Mouse (Mus musculus) CH12.LX (cell line): ENCODE results near the gene Aplp2. TPM values are rescaled to one million over a fixed set of nuclear protein-coding genes. Genes with fewer than 3 reads are reported as not detected.

Experiments
- DNase-seq: peaks from one replicate; pipeline ENCODE4 v3.0.0-alpha.2; 2013; ENCODE audit errors: extremely low read depth
- H3K27ac ChIP-seq: 2 replicates; pipeline ENCODE4 v1.5.1; 2012; ENCODE audit warnings: low read depth, mild to moderate bottlenecking, control low read depth, moderate library complexity; ENCODE audit not compliant: insufficient read depth
- H3K27me3 ChIP-seq: replicated peaks from 2 replicates; pipeline ENCODE3; 2012; ENCODE audit warnings: inconsistent platforms
- H3K36me3 ChIP-seq, 2 experiments: replicated peaks in 1 of 2; 2 replicates each; pipeline versions ENCODE3 to v1.6.1; 2012; ENCODE audit warnings: inconsistent platforms in 1 of 2, low read length in 1 of 2, mild to moderate bottlenecking in 1 of 2, mixed read lengths in 1 of 2, moderate library complexity in 1 of 2; ENCODE audit not compliant: control insufficient read depth in 1 of 2, insufficient read depth in 1 of 2
- H3K4me1 ChIP-seq, 2 experiments: 2 replicates each; pipeline ENCODE4 v1.6.1; 2012; ENCODE audit warnings: inconsistent platforms in 1 of 2, moderate library complexity in 1 of 2; ENCODE audit not compliant: insufficient read depth in 2 of 2, control insufficient read depth in 1 of 2
- H3K4me2 ChIP-seq: 2 replicates; pipeline ENCODE4 v1.6.1; 2012; ENCODE audit warnings: low read depth, mild to moderate bottlenecking, control low read depth; ENCODE audit not compliant: poor library complexity, insufficient read depth, severe bottlenecking
- H3K4me3 ChIP-seq, 3 experiments: fragments of 150-350 bp in 1 of 3; sonication (generic) in 1 of 3; replicated peaks in 1 of 3; 2 replicates each; pipeline versions ENCODE3 to v1.5.1; 2011 to 2012; ENCODE audit warnings: low read depth in 2 of 3, low read length in 2 of 3, mild to moderate bottlenecking in 2 of 3, moderate library complexity in 2 of 3, control low read depth in 1 of 3, improper control_type of control experiment in 1 of 3, inconsistent platforms in 1 of 3, mixed read lengths in 1 of 3; ENCODE audit not compliant: poor library complexity in 1 of 3
- H3K79me2 ChIP-seq: replicated peaks from 2 replicates; pipeline ENCODE4 v1.6.1; 2012; ENCODE audit warnings: mild to moderate bottlenecking, moderate library complexity; ENCODE audit not compliant: control insufficient read depth, poor library complexity, insufficient read depth, severe bottlenecking; ENCODE audit errors: extremely low read depth
- H3K9ac ChIP-seq: 2 replicates; pipeline ENCODE4 v1.6.1; 2012; ENCODE audit warnings: low read depth, mild to moderate bottlenecking, control low read depth, moderate library complexity; ENCODE audit not compliant: insufficient read depth
- H3K9me3 ChIP-seq: replicated peaks from 2 replicates; pipeline ENCODE3; 2012; ENCODE audit warnings: low read length, inconsistent platforms, mixed read lengths
- BHLHE40 ChIP-seq: IDR thresholded peaks from 2 replicates; pipeline ENCODE4 v1.6.1; 2011; ENCODE audit warnings: mild to moderate bottlenecking, low read depth, low read length, improper control_type of control experiment
- CHD1 ChIP-seq: IDR thresholded peaks from 2 replicates; pipeline ENCODE4 v1.6.1; 2012; ENCODE audit warnings: low read depth, low read length, improper control_type of control experiment, inconsistent platforms
- CHD2 ChIP-seq: IDR thresholded peaks from 2 replicates; pipeline ENCODE4 v1.6.1; 2011; ENCODE audit warnings: low read length, improper control_type of control experiment
- CTCF ChIP-seq, 2 experiments: IDR thresholded peaks in 1 of 2; conservative IDR thresholded peaks in 1 of 2; 2 replicates each; pipeline ENCODE4 v1.5.1; 2011 to 2012; ENCODE audit warnings: low read depth in 2 of 2, low read length in 2 of 2, improper control_type of control experiment in 1 of 2, inconsistent platforms in 1 of 2, mild to moderate bottlenecking in 1 of 2, moderate library complexity in 1 of 2
- E2F4 ChIP-seq: IDR thresholded peaks from 2 replicates; pipeline ENCODE4 v1.6.1; 2011; ENCODE audit warnings: low read depth, low read length, improper control_type of control experiment; ENCODE audit not compliant: insufficient replicate concordance
- EP300 ChIP-seq: IDR thresholded peaks from 2 replicates; pipeline ENCODE4 v1.6.1; 2011; ENCODE audit warnings: low read length, improper control_type of control experiment
- GABPA ChIP-seq: IDR thresholded peaks from 2 replicates; pipeline ENCODE4 v1.6.1; 2012; ENCODE audit warnings: low read depth, low read length, improper control_type of control experiment, inconsistent platforms; ENCODE audit not compliant: insufficient replicate concordance
- HCFC1 ChIP-seq: IDR thresholded peaks from 2 replicates; pipeline ENCODE4 v1.6.1; 2012; ENCODE audit warnings: low read depth, mild to moderate bottlenecking, inconsistent platforms, low read length, improper control_type of control experiment
- IRF4 ChIP-seq: IDR thresholded peaks from 2 replicates; pipeline ENCODE4 v1.6.1; 2014; ENCODE audit warnings: low read depth, mild to moderate bottlenecking, inconsistent platforms, low read length, improper control_type of control experiment
- JUN ChIP-seq: IDR thresholded peaks from 2 replicates; pipeline ENCODE4 v1.6.1; 2011; ENCODE audit warnings: low read depth, mild to moderate bottlenecking, low read length, improper control_type of control experiment, moderate library complexity; ENCODE audit not compliant: insufficient read depth
- JUND ChIP-seq: conservative IDR thresholded peaks from 2 replicates; pipeline ENCODE4 v1.6.1; 2011; ENCODE audit warnings: low read depth, low read length, improper control_type of control experiment
- KAT2A ChIP-seq: IDR thresholded peaks from 2 replicates; pipeline ENCODE4 v1.6.1; 2012; ENCODE audit warnings: low read length, improper control_type of control experiment, inconsistent platforms; ENCODE audit not compliant: insufficient replicate concordance
- MAFK ChIP-seq: IDR thresholded peaks from 2 replicates; pipeline ENCODE4 v1.6.1; 2011; ENCODE audit warnings: low read length, improper control_type of control experiment; ENCODE audit not compliant: insufficient replicate concordance
- MAX ChIP-seq: IDR thresholded peaks from 2 replicates; pipeline ENCODE4 v1.6.1; 2011; ENCODE audit warnings: low read length, improper control_type of control experiment
- MAZ ChIP-seq: IDR thresholded peaks from 2 replicates; pipeline ENCODE4 v1.6.1; 2012; ENCODE audit warnings: low read depth, mild to moderate bottlenecking, inconsistent platforms, low read length, improper control_type of control experiment, moderate library complexity
- MEF2A ChIP-seq: IDR thresholded peaks from 2 replicates; pipeline ENCODE4 v1.6.1; 2014; ENCODE audit warnings: low read depth, mild to moderate bottlenecking, inconsistent platforms, low read length, improper control_type of control experiment, borderline replicate concordance
- MYC ChIP-seq: IDR thresholded peaks from 2 replicates; pipeline ENCODE4 v1.6.1; 2011; ENCODE audit warnings: low read depth, mild to moderate bottlenecking, improper control_type of control experiment, low read length
- NELFE ChIP-seq: IDR thresholded peaks from 2 replicates; pipeline ENCODE4 v1.6.1; 2011; ENCODE audit warnings: low read depth, low read length, improper control_type of control experiment
- NRF1 ChIP-seq: IDR thresholded peaks from 2 replicates; pipeline ENCODE4 v1.6.1; 2014; ENCODE audit warnings: low read depth, mild to moderate bottlenecking, inconsistent platforms, low read length, improper control_type of control experiment, moderate library complexity
- PAX5 ChIP-seq: IDR thresholded peaks from 2 replicates; pipeline ENCODE4 v1.6.1; 2012; ENCODE audit warnings: low read length, inconsistent platforms, mixed read lengths
- POLR2A ChIP-seq: IDR thresholded peaks from 2 replicates; pipeline ENCODE4 v1.6.1; 2011; ENCODE audit warnings: low read depth, mild to moderate bottlenecking, improper control_type of control experiment, low read length
- RCOR1 ChIP-seq: conservative IDR thresholded peaks from 2 replicates; pipeline ENCODE4 v1.6.1; 2012; ENCODE audit warnings: low read depth, mild to moderate bottlenecking, inconsistent platforms, low read length, improper control_type of control experiment
- SIN3A ChIP-seq: IDR thresholded peaks from 2 replicates; pipeline ENCODE4 v1.6.1; 2012; ENCODE audit warnings: low read length, improper control_type of control experiment, inconsistent platforms
- SMC3 ChIP-seq: IDR thresholded peaks from 2 replicates; pipeline ENCODE4 v1.6.1; 2011; ENCODE audit warnings: low read depth, low read length, improper control_type of control experiment
- TBP ChIP-seq: conservative IDR thresholded peaks from 2 replicates; pipeline ENCODE4 v1.6.1; 2011; ENCODE audit warnings: low read depth, low read length, improper control_type of control experiment
- TCF12 ChIP-seq: IDR thresholded peaks from 2 replicates; pipeline ENCODE4 v1.6.1; 2014; ENCODE audit warnings: low read depth, mild to moderate bottlenecking, inconsistent platforms, low read length, improper control_type of control experiment
- USF1 ChIP-seq: IDR thresholded peaks from 2 replicates; pipeline ENCODE4 v1.6.1; 2014; ENCODE audit warnings: low read depth, mild to moderate bottlenecking, inconsistent platforms, low read length, improper control_type of control experiment
- USF2 ChIP-seq: conservative IDR thresholded peaks from 2 replicates; pipeline ENCODE4 v1.6.1; 2011; ENCODE audit warnings: low read depth, low read length, improper control_type of control experiment
- ZC3H11A ChIP-seq: IDR thresholded peaks from 2 replicates; pipeline ENCODE4 v1.6.1; 2012; ENCODE audit warnings: low read depth, mild to moderate bottlenecking, inconsistent platforms, low read length, improper control_type of control experiment
- ZMIZ1 ChIP-seq: IDR thresholded peaks from 2 replicates; pipeline ENCODE4 v1.6.1; 2012; ENCODE audit warnings: low read depth, mild to moderate bottlenecking, inconsistent platforms, low read length, improper control_type of control experiment
- ZNF384 ChIP-seq: IDR thresholded peaks from 2 replicates; pipeline ENCODE4 v1.6.1; 2012; ENCODE audit warnings: low read depth, low read length, improper control_type of control experiment, inconsistent platforms
- dilution Hi-C: fragments of 300-500 bp; cut with MboI; formaldehyde crosslinking; loops from 2 replicates; pipeline ENCODE4 v1.14.3; 2020; ENCODE audit warnings: low sequenced_read_pairs; ENCODE audit not compliant: extremely low pct_unique_long_range_greater_than_20kb, extremely low pct_ligation_motif_present
- in situ Hi-C: fragments of 300-500 bp; cut with MboI; formaldehyde crosslinking; loops from 3 replicates; pipeline ENCODE4 v1.14.3; 2019; ENCODE audit warnings: low sequenced_read_pairs, low pct_ligation_motif_present, low pct_unique_long_range_greater_than_20kb, mixed read lengths
- polyA plus RNA-seq: library from polyadenylated mRNA; unstranded; fragments of >175 nt; gene quantifications from 2 replicates; pipeline ENCODE4 v1.2.1, GENCODE M21; 2012; ENCODE audit warnings: low read depth; ENCODE audit not compliant: insufficient read length
- total RNA-seq, 2 experiments: library from RNA; depleted of rRNA; stranded (reverse); fragments of 300-350 nt in 1 of 2; fragments of >200 nt in 1 of 2; gene quantifications; 2 replicates each; pipeline ENCODE4 v1.2.3; 2012 to 2014

Gene Aplp2
- total and polyA plus RNA-seq, 3 experiments, result 30.4 to 52.7 (median 44.3) TPM

- peak overlapping the region in 1 of 3 experiments; percentile 6 for H3K4me3 ChIP-seq
- H3K9me3 ChIP-seq, result no peaks in the 10 kb centered on the region
- in situ Hi-C loops, result no loop called here
- H3K27me3 ChIP-seq, result no peaks in the 10 kb centered on the region
- peak overlapping the region; percentile 88 for H3K4me2 ChIP-seq
- no peak for TF ChIP-seq E2F4
- TF ChIP-seq MAZ, result 0 out of 2 replicates have a peak, but pooled peaks have one; percentile 2
- 0 out of 2 replicates have a peak, but pooled peaks have one; percentile 34 for TF ChIP-seq TBP
- TF ChIP-seq IRF4, result 0 out of 2 replicates have a peak, but pooled peaks have one; percentile 1
- TF ChIP-seq SIN3A, result 0 out of 2 replicates have a peak, but pooled peaks have one; percentile 27
- no peaks in the 10 kb centered on the region for H3K79me2 ChIP-seq
- no peak overlapping the region for H3K9ac ChIP-seq
- dilution Hi-C loops, result no loop called here
- H3K36me3 ChIP-seq, result no peaks in the 10 kb centered on the region
- no peak overlapping the region for H3K27ac ChIP-seq
- H3K4me1 ChIP-seq, result peaks cover 19 to 47% of the 10 kb centered on the region in 2 experiments
- DNase-seq, result peak; percentile 60
These were observed 91.1 kb downstream of the Aplp2 start for GRCm38 (mm10) chr9:31120533-31120915.

- Histone ChIP-seq H3K4me1 (peaks cover 19 to 47% of the 10 kb centered on the region in 2 experiments), H3K36me3 (no peaks in the 10 kb centered on the region), H3K4me2 (peak overlapping the region; percentile 88), H3K9ac (no peak overlapping the region), H3K79me2 (no peaks in the 10 kb centered on the region), H3K27me3 (no peaks in the 10 kb centered on the region), H3K9me3 (no peaks in the 10 kb centered on the region), H3K27ac (no peak overlapping the region), H3K4me3 (peak overlapping the region; percentile 2 to 6 (median 3))
- dilution Hi-C loops (no loop called here), in situ Hi-C loops (no loop called here)
- DNase-seq, result no peak
- no peak for TF ChIP-seq TCF12
- TF ChIP-seq E2F4, result no peak
- TF ChIP-seq MAZ, result 0 out of 2 replicates have a peak, but pooled peaks have one; percentile 31
- no peak for TF ChIP-seq SMC3
- no peak for TF ChIP-seq JUN
- peak; percentile 34; the same call in 1 of the 2 replicates for TF ChIP-seq CHD2
- no peak for TF ChIP-seq MAFK
- no peak for TF ChIP-seq ZNF384
- no peak for TF ChIP-seq NELFE
- peak; percentile 75; the same call in 1 of the 2 replicates for TF ChIP-seq MEF2A
- TF ChIP-seq BHLHE40, result no peak
- 0 out of 2 replicates have a peak, but pooled peaks have one; percentile 54 for TF ChIP-seq RCOR1
- TF ChIP-seq GABPA, result no peak
- TF ChIP-seq HCFC1, result no peak
- no peak for TF ChIP-seq JUND
- TF ChIP-seq MYC, result no peak
- no peak for TF ChIP-seq CTCF (conservative IDR thresholded peaks at IDR 0.05 in 1 of 2, IDR thresholded peaks at IDR 0.05 in 1 of 2; ENCODE audit: low read depth in 2 of 2, low read length in 2 of 2)
- TF ChIP-seq EP300, result peak; percentile 32; the same call in 1 of the 2 replicates
- no peak for TF ChIP-seq MAX
- TF ChIP-seq KAT2A, result no peak
- TF ChIP-seq IRF4, result peak; percentile 4; the same call in 1 of the 2 replicates
- TF ChIP-seq NRF1, result no peak
- no peak for TF ChIP-seq CHD1
- TF ChIP-seq ZMIZ1, result no peak
- no peak for TF ChIP-seq USF1
- no peak for TF ChIP-seq ZC3H11A
- TF ChIP-seq POLR2A, result no peak
- TF ChIP-seq USF2, result no peak
- TF ChIP-seq PAX5, result no peak
- peak; percentile 49; the same call in 1 of the 2 replicates for TF ChIP-seq SIN3A
These were observed 91.6 kb downstream of the Aplp2 start for GRCm38 (mm10) chr9:31119882-31120532.
